Mouse (Mus musculus) E14TG2a.4 (cell line): ENCODE results near the gene Synj1.

Experiments used
- H3K27me3 ChIP-seq: 2 replicates; pipeline ENCODE4 v1.6.1; 2014; ENCODE audit warnings: low read length, control low read depth; ENCODE audit not compliant: insufficient read depth
- H3K36me3 ChIP-seq: 2 replicates; pipeline ENCODE4 v1.6.1; 2014; ENCODE audit warnings: low read length, control low read depth; ENCODE audit not compliant: insufficient read depth
- H3K4me1 ChIP-seq: replicated peaks from 2 replicates; pipeline ENCODE4 v1.6.1; 2014; ENCODE audit warnings: low read depth, low read length, control low read depth
- H3K4me3 ChIP-seq: replicated peaks from 2 replicates; pipeline ENCODE4 v1.5.1; 2014; ENCODE audit warnings: mild to moderate bottlenecking, low read length
- H3K9me3 ChIP-seq: 2 replicates; pipeline ENCODE4 v1.6.1; 2014; ENCODE audit warnings: low read length, control low read depth
- CTCF ChIP-seq: conservative IDR thresholded peaks from 2 replicates; pipeline ENCODE4 v1.5.1; 2014; ENCODE audit warnings: low read length
- NANOG ChIP-seq: IDR thresholded peaks from 2 replicates; pipeline ENCODE4 v1.6.1; 2014; ENCODE audit warnings: borderline replicate concordance, low read length, mixed read lengths
- POU5F1 ChIP-seq: IDR thresholded peaks from 2 replicates; pipeline ENCODE4 v1.6.1; 2014; ENCODE audit warnings: low read length, borderline replicate concordance

The Synj1 gene

DNA sequence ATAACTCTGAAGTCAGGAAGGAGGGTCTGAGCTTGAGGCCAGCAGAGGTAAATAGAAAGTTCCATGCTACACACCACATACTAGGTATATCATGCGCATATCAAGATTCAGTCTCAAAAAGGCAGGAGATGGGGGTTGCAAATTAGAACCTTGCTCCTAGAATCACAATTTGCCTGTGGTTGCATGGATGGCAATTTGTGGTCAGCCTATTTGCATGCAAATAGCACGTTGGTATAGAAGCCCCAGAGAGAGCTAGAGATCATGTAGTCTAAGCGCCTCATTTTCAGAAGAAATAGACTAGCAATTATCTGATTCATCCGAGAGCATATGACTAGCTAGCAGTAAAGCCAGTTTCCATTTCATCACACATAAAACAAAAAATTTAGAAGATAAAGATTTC is 11.3 kb downstream of the Synj1 start:
- H3K4me1 ChIP-seq: peaks cover under 1% of the 10 kb centered on the region; the same call in 1 of the 2 replicates
- TF ChIP-seq NANOG: no peak
- TF ChIP-seq CTCF: no peak
- TF ChIP-seq POU5F1: no peak
- no peaks in the 10 kb centered on the region for H3K27me3 ChIP-seq
- H3K9me3 ChIP-seq: no peaks in the 10 kb centered on the region
- no peaks in the 10 kb centered on the region for H3K36me3 ChIP-seq
- no peak overlapping the region for H3K4me3 ChIP-seq

DNA sequence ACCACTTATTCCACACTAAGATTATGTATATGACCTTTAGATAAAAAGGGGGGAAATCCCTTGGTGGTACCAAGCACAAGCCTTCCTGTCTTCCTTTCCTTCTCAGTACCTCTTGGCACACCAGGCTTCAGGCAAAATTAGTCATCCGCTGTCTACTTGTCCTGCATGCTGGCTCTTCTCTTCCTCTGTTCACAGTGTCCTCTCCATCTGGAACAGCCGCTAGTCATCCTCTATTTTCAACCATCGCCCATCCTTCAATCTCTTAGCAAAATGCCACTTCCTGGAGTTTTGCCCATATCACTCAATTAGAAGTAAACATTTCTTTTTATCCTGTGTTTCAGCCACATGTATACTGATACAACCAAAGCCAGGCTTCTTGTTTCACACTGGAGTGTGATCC is 13.3 kb downstream of the Synj1 start:
- Histone ChIP-seq H3K4me3 (no peak overlapping the region), H3K27me3 (no peaks in the 10 kb centered on the region), H3K4me1 (no peaks in the 10 kb centered on the region), H3K36me3 (no peaks in the 10 kb centered on the region), H3K9me3 (no peaks in the 10 kb centered on the region)
- TF ChIP-seq CTCF (no peak), POU5F1 (no peak)

DNA sequence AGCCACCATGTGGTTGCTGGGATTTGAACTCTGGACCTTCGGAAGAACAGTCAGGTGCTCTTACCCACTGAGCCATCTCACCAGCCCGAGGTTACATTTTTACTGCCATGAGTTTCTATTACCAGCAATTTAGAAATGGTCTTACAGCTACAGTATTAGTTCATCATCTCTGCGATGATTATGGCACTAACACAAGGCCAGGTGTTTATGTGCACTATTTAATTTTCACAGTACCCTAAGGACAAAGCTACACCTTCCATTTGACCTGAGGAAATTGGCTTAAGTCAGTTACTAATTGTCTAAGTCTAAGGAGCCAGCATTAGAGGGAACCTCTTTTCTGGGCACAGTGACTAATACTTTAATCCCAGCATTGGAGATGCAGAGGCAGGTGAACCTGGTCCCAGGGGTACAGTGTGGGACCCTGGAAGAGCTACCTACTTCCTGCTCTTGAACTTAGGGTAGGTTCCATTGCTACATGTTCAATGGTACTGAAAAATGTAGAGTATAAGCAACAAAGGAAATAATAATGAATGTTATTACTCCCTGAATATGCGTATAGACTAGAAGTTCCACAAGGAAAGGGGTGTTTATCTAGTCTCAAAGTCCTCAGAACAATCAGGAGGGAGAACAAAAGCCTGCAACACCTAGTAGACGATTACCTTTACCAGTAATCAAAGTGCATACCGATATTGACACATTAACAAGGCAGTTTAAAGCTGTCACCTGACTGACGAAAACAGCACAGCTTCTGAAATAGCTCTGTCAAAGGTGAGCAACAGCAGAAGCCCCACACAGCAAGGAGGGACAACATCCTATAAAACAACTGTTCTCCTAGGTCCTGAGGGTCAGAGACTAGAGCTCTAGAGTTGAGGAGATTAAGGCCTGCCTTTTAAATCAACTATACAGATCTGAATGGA is 14.5 kb downstream of the Synj1 start:
- Histone ChIP-seq H3K36me3 (no peaks in the 10 kb centered on the region), H3K9me3 (no peaks in the 10 kb centered on the region), H3K4me3 (no peak overlapping the region), H3K4me1 (no peaks in the 10 kb centered on the region), H3K27me3 (no peaks in the 10 kb centered on the region)
- TF ChIP-seq CTCF (no peak), POU5F1 (no peak), NANOG (no peak)

DNA sequence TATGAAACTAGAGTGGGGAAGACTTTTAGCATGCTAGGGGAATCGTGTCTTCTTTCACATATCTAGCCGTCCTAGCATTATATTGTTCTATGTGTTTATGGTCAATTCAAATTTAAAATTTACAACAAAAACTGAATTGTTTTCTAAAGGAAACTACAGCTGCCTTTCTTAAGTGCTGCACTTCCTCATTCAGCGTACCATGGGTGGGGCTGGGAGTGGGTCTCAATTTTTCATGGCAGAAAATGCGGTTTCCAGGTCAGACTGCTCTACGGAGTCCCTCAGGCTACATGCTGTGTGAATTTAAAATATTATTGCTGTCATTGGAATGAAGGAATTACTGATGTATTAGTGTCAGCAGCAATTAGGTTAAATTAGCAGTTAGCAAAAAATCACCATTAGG is 15.6 kb downstream of the Synj1 start:
- Histone ChIP-seq H3K4me1 (no peaks in the 10 kb centered on the region; the same call in 1 of the 2 replicates), H3K27me3 (no peaks in the 10 kb centered on the region), H3K4me3 (no peak overlapping the region), H3K9me3 (no peaks in the 10 kb centered on the region), H3K36me3 (0 out of 2 replicates have a peak, but pooled peaks cover 6% of the 10 kb centered on the region)
- TF ChIP-seq POU5F1 (no peak), NANOG (no peak), CTCF (no peak)

DNA sequence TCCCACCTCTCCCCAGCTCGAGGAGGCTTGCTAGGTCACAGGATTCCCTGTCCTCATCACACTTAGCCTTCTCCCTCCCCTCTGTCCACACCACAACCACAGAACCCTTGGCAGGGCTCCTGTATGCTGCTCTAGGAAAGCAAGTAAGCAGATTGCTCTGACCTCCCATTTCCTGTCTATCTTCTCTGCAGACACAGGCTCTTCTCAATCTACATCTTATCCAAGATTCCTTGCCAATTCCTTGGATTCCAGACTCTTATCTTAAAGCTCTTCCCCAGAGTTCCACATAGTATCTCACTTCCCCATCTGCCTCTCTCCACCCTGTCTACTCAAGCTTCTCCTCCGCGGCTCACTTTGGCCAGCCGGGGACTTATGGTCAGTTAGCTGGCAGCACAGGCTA is 16.1 kb downstream of the Synj1 start:
- TF ChIP-seq POU5F1: no peak
- TF ChIP-seq CTCF: no peak
- no peak for TF ChIP-seq NANOG
- Histone ChIP-seq H3K27me3 (no peaks in the 10 kb centered on the region), H3K4me3 (no peak overlapping the region), H3K4me1 (no peaks in the 10 kb centered on the region; the same call in 1 of the 2 replicates), H3K36me3 (0 out of 2 replicates have a peak, but pooled peaks cover 6% of the 10 kb centered on the region), H3K9me3 (no peaks in the 10 kb centered on the region)

DNA sequence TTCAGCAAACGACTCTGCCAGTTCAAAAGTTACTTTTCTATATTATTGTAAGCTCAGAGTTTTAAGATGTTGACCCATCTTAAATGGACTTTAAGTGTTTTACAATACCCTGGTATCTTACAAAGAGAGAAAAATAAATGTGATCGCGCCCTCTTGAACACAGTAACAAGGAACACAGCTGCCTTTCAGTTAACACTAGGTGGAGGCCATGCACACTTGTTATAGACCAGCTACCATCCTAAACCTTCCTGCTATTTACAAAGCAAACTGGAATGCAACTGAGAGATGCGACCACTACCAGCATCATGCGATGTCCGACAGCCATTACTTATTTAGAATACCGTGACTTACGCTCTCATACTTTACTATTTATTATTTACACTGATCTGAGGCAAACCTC is 21.9 kb downstream of the Synj1 start:
- Histone ChIP-seq H3K4me1 (no peaks in the 10 kb centered on the region; the same call in 1 of the 2 replicates), H3K9me3 (no peaks in the 10 kb centered on the region), H3K27me3 (no peaks in the 10 kb centered on the region), H3K4me3 (no peak overlapping the region), H3K36me3 (0 out of 2 replicates have a peak, but pooled peaks cover 9% of the 10 kb centered on the region)
- no peak for TF ChIP-seq POU5F1
- TF ChIP-seq CTCF: no peak
- TF ChIP-seq NANOG: no peak

DNA sequence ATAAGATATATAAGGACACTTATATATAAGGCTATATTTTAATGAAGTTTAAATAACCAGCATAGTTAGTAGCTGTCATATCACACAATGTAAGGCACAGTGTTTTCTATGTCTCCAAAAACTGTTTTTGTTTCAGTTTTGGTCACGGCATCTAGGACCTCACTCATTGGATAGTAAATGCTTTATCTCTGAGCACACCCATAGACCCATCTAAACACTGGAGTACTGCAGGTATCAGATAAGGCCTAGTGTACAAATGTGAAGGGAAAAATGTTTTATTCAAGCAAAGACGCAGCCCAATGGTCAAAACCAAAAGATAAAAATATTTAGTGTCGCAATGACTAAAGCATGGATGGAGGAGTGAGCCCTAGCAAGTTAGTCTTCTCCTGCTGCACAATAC is 22.4 kb downstream of the Synj1 start:
- Histone ChIP-seq H3K36me3 (0 out of 2 replicates have a peak, but pooled peaks cover 9% of the 10 kb centered on the region), H3K27me3 (no peaks in the 10 kb centered on the region), H3K4me1 (no peaks in the 10 kb centered on the region; the same call in 1 of the 2 replicates), H3K4me3 (no peak overlapping the region), H3K9me3 (no peaks in the 10 kb centered on the region)
- TF ChIP-seq CTCF (no peak), NANOG (no peak), POU5F1 (no peak)

DNA sequence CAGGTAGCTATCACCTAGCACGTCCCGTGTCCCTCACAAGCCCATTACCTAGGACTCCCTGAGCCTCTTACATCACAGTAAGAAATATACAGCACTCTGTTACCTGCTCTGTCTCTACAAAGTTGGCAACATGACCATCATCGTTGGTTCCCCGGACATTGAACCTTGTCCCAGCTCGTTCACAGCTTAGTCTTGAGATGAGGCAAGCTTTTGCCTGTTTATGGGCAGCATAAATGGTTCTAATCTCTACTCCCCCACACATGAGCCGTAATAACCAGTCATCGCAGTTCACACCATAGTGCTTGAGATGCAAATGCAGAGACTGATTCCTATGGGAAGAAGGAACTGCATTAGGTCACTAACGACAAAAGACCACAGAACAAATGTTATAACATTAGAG is 23.1 kb downstream of the Synj1 start:
- H3K4me1 ChIP-seq: no peaks in the 10 kb centered on the region; the same call in 1 of the 2 replicates
- H3K4me3 ChIP-seq: no peak overlapping the region
- 0 out of 2 replicates have a peak, but pooled peaks cover 9% of the 10 kb centered on the region for H3K36me3 ChIP-seq
- no peaks in the 10 kb centered on the region for H3K27me3 ChIP-seq
- H3K9me3 ChIP-seq: no peaks in the 10 kb centered on the region
- no peak for TF ChIP-seq POU5F1
- TF ChIP-seq CTCF: no peak
- TF ChIP-seq NANOG: no peak

DNA sequence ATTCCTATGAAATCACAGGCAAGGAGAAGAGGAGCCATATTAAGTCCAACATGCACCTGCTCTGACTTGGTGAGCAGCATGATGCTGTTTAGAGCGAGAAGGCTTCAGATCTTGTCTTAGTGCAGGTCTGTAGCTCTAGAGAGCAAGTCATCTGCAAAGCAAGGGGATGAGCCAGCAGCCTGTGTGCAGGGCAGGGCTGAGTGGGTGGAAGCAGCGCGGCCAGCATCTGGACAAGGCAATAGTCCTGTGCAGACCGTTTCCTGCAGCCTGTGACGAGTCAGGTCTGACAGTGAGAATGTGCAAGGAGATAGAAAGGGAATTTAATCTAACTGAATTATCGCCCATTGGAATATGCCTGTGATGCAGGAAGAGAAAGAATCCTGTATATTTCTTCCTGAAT is 40.1 kb downstream of the Synj1 start:
- H3K4me3 ChIP-seq: no peak overlapping the region
- no peaks in the 10 kb centered on the region for H3K27me3 ChIP-seq
- H3K4me1 ChIP-seq: peaks cover 3% of the 10 kb centered on the region; the same call in 1 of the 2 replicates
- H3K36me3 ChIP-seq: 0 out of 2 replicates have a peak, but pooled peaks cover 3% of the 10 kb centered on the region
- H3K9me3 ChIP-seq: no peaks in the 10 kb centered on the region
- no peak for TF ChIP-seq NANOG
- no peak for TF ChIP-seq CTCF
- TF ChIP-seq POU5F1: no peak
